Mouse (Mus musculus): Measurements from ENCODE around the gene Olfr474.
"Not testable (repeated sequence)": the region's sequence is repeated elsewhere in the genome, so short reads cannot be mapped to it uniquely, and the experiment has no call there.

The Olfr474 gene

GRCm38 (mm10) chr7:107954343-107954742 lies at the start of gene Olfr474:
TSS of gene Olfr474 (plus strand) at chr7:107954643.
- DNase-seq = no peak

GRCm38 (mm10) chr7:107930146-107930545 lies 24.3 kb upstream of the Olfr474 start, which contains the start of gene Olfr473:
TSS of gene Olfr473 (plus strand) at chr7:107930446.
- no peak for DNase-seq

GRCm38 (mm10) chr7:107952539-107952938 lies 1.9 kb upstream of the Olfr474 start:
- DNase-seq = not testable (repeated sequence)

GRCm38 (mm10) chr7:107964503-107964902 lies 10.1 kb downstream of the Olfr474 start, which contains the start of gene Olfr476:
TSS of gene Olfr476 (plus strand) at chr7:107964803.
- no peak for DNase-seq

GRCm38 (mm10) chr7:107986393-107986792 lies 31.9 kb downstream of the Olfr474 start, which contains the start of gene Olfr477:
TSS of gene Olfr477 (plus strand) at chr7:107986693.
- DNase-seq = no peak
